Mouse (Mus musculus) CH12.LX (cell line): Measurements from ENCODE around the gene Cyp2j6.

Experiments
- CTCF ChIP-seq, 2 experiments: IDR thresholded peaks in 1 of 2; conservative IDR thresholded peaks in 1 of 2; 2 replicates each; pipeline ENCODE4 v1.5.1; 2011 to 2012; ENCODE audit warnings: low read depth in 2 of 2, low read length in 2 of 2, improper control_type of control experiment in 1 of 2, inconsistent platforms in 1 of 2, mild to moderate bottlenecking in 1 of 2, moderate library complexity in 1 of 2
- ELF1 ChIP-seq: IDR thresholded peaks from 2 replicates; pipeline ENCODE4 v1.6.1; 2014; ENCODE audit warnings: low read depth, mild to moderate bottlenecking, inconsistent platforms, low read length, improper control_type of control experiment
- JUND ChIP-seq: conservative IDR thresholded peaks from 2 replicates; pipeline ENCODE4 v1.6.1; 2011; ENCODE audit warnings: low read depth, low read length, improper control_type of control experiment
- MEF2A ChIP-seq: IDR thresholded peaks from 2 replicates; pipeline ENCODE4 v1.6.1; 2014; ENCODE audit warnings: low read depth, mild to moderate bottlenecking, inconsistent platforms, low read length, improper control_type of control experiment, borderline replicate concordance
- POLR2A ChIP-seq: IDR thresholded peaks from 2 replicates; pipeline ENCODE4 v1.6.1; 2011; ENCODE audit warnings: low read depth, mild to moderate bottlenecking, improper control_type of control experiment, low read length
- POLR2AphosphoS2 ChIP-seq: IDR thresholded peaks from 2 replicates; pipeline ENCODE4 v1.6.1; 2011; ENCODE audit warnings: low read depth, low read length, improper control_type of control experiment
- USF1 ChIP-seq: IDR thresholded peaks from 2 replicates; pipeline ENCODE4 v1.6.1; 2014; ENCODE audit warnings: low read depth, mild to moderate bottlenecking, inconsistent platforms, low read length, improper control_type of control experiment
- ZC3H11A ChIP-seq: IDR thresholded peaks from 2 replicates; pipeline ENCODE4 v1.6.1; 2012; ENCODE audit warnings: low read depth, mild to moderate bottlenecking, inconsistent platforms, low read length, improper control_type of control experiment

DNA sequence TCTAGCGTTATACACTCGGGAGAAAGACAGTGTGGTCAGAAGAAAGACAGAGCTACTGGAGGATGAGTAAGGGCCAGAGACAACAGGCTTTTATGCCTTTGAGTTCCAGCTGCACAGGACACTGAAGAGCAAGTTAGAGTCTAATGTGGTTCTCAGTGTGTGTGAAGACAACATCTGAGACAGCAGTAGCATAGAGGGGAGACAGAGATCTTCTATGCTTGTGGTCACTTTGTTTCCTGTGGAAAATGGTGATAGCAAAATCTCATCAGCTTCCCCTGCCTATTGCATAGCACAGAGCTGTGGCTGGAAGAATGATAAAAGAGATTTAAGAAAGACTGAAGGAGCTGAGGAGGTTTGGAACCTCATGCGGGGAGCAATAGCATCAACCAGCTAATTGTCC lies 1.8 kb downstream of the Cyp2j6 start:
- no peak for TF ChIP-seq MEF2A
- TF ChIP-seq USF1 = no peak
- no peak for TF ChIP-seq CTCF (conservative IDR thresholded peaks at IDR 0.05 in 1 of 2, IDR thresholded peaks at IDR 0.05 in 1 of 2; ENCODE audit: low read depth in 2 of 2, low read length in 2 of 2)
- no peak for TF ChIP-seq POLR2AphosphoS2
- TF ChIP-seq POLR2A = no peak
- TF ChIP-seq ZC3H11A = no peak
- no peak for TF ChIP-seq ELF1
- TF ChIP-seq JUND = no peak
